Mouse (Mus musculus) neural tube, embryonic 13.5 days (tissue): ENCODE data around the gene Htt. TPM values are rescaled to one million over a fixed set of nuclear protein-coding genes. Genes with fewer than 3 reads are reported as not detected.

Experiments used
- ATAC-seq: fragments of 200-750 bp; cut with Nextera tagmentation; 2 replicates; pipeline ENCODE4 v1.8.0; 2017; ENCODE audit warnings: low read depth, mild to moderate bottlenecking, moderate TSS enrichment, moderate library complexity
- H3K27ac ChIP-seq: fragments of 300-500 bp; sonication (generic); replicated peaks from 2 replicates; pipeline ENCODE4 v1.5.1; 2015; ENCODE audit warnings: moderate library complexity, mild to moderate bottlenecking, inconsistent platforms
- H3K27me3 ChIP-seq: fragments of 300-500 bp; sonication (generic); 2 replicates; pipeline ENCODE4 v1.6.1; 2015; ENCODE audit warnings: mild to moderate bottlenecking, inconsistent platforms
- H3K36me3 ChIP-seq: fragments of 300-500 bp; sonication (generic); 2 replicates; pipeline ENCODE4 v1.6.1; 2015; ENCODE audit warnings: mild to moderate bottlenecking, inconsistent platforms
- H3K4me1 ChIP-seq: fragments of 300-500 bp; sonication (generic); replicated peaks from 2 replicates; pipeline ENCODE4 v1.6.1; 2015; ENCODE audit warnings: inconsistent platforms
- H3K4me2 ChIP-seq: fragments of 300-500 bp; sonication (generic); 2 replicates; pipeline ENCODE4 v1.6.1; 2015; ENCODE audit warnings: inconsistent platforms, mild to moderate bottlenecking, moderate library complexity
- H3K4me3 ChIP-seq: fragments of 300-500 bp; sonication (generic); 2 replicates; pipeline ENCODE4 v1.5.1; 2015; ENCODE audit warnings: mild to moderate bottlenecking, inconsistent platforms
- H3K9ac ChIP-seq: fragments of 300-500 bp; sonication (generic); 2 replicates; pipeline ENCODE4 v1.6.1; 2015; ENCODE audit warnings: moderate library complexity, mild to moderate bottlenecking, inconsistent platforms
- H3K9me3 ChIP-seq: fragments of 300-500 bp; sonication (generic); 2 replicates; pipeline ENCODE4 v1.6.1; 2016; ENCODE audit warnings: inconsistent platforms
- WGBS: fragments of 180-500 bp; shearing (Covaris S2); methylation state at CpG from one replicate; pipeline ENCODE4 v1.1.7; 2015; 5-methylcytosine and 5-hydroxymethylcytosine counted together
- polyA plus RNA-seq: library from polyadenylated mRNA; unstranded; fragments of >200 nt; fragmentation: Nextera tagmentation; extraction: Ambion mirVana; gene quantifications from 2 replicates; pipeline ENCODE4 v1.2.1, GENCODE M21; 2015

The Htt gene
- polyA plus RNA-seq, 1 experiment from 2014 or later = 12.8 TPM

DNA sequence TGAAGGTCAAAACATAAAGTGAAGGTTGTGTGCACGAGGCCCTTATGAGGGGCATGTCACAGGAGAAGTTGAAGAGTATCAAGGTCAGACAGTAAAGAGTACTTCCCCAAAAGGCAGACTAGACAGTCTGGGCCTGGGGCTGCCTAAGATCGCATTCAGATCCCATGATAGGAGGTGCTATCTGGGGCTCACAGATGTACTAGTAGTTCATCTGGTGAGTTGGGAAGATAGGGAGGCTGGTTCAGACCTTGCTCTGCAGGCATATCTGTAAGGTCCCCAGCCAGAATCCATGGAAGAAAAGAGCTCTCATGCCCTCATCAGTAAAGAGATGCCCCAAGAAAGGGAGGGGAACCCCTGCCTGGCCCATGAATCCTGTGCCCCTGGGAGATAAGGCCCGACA lies 157.2 kb downstream of the Htt start:
- H3K4me3 ChIP-seq = no peak overlapping the region
- H3K4me1 ChIP-seq = peaks cover 25% of the 10 kb centered on the region
- H3K4me2 ChIP-seq = no peak overlapping the region
- H3K27ac ChIP-seq = no peak overlapping the region
- H3K9ac ChIP-seq = no peak overlapping the region
- ATAC-seq = no peak
- H3K9me3 ChIP-seq = no peaks in the 10 kb centered on the region
- H3K36me3 ChIP-seq = peaks cover 11% of the 10 kb centered on the region
- 94% methylated on average over 3 of the region's 3 CpGs for WGBS
- no peaks in the 10 kb centered on the region for H3K27me3 ChIP-seq

DNA sequence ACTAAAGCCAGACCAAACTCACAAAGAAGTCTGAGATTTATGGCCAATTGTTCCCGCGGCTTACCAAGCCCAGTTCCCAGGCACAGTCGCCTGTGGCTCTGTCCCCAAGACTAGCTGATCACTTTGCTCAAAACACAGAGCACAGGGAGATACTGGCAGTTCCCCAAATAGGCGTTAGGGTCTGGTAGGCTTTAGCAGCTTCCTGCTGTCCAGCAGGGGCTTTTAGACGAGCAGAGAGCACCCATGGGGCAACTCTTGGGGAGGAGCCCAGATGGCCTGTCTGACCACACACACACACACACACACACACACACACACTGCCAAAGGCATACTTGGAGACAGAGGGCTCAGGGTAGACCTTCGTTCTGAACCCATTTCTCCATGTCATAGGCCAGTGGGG lies 161.0 kb downstream of the Htt start:
- Histone ChIP-seq H3K4me1 (peaks cover 9% of the 10 kb centered on the region), H3K4me3 (no peak overlapping the region), H3K27ac (no peak overlapping the region), H3K9me3 (no peaks in the 10 kb centered on the region), H3K27me3 (no peaks in the 10 kb centered on the region), H3K9ac (no peak overlapping the region), H3K36me3 (peaks cover 34% of the 10 kb centered on the region), H3K4me2 (no peak overlapping the region)
- ATAC-seq = no peak
- 12% methylated on average over 6 of the region's 6 CpGs for WGBS

DNA sequence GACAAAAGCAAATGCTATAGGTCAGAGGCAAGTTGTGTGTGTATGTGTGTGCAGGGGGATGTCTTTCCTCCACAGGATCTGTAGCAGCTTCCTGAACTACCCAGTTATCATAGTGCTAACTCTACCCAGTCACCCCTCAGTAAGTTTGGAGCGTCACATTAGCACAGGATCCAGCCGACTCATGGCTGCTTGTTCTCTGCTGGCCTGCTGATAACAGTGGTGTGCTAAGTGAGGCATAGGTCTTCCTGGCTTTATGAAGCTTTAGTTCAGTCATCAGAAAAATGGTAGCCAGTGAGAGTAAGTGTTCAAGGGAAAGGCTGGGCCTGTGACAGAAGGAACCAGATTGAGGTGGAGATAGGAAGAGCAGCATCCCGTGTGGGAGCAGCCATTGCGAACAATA lies 162.4 kb downstream of the Htt start:
- Histone ChIP-seq H3K36me3 (peaks cover 34% of the 10 kb centered on the region), H3K4me1 (peaks cover 7% of the 10 kb centered on the region), H3K27ac (no peak overlapping the region), H3K9ac (no peak overlapping the region), H3K27me3 (no peaks in the 10 kb centered on the region), H3K4me3 (no peak overlapping the region), H3K9me3 (no peaks in the 10 kb centered on the region), H3K4me2 (no peak overlapping the region)
- WGBS = 90% methylated on average over 4 of the region's 4 CpGs
- no peak for ATAC-seq

DNA sequence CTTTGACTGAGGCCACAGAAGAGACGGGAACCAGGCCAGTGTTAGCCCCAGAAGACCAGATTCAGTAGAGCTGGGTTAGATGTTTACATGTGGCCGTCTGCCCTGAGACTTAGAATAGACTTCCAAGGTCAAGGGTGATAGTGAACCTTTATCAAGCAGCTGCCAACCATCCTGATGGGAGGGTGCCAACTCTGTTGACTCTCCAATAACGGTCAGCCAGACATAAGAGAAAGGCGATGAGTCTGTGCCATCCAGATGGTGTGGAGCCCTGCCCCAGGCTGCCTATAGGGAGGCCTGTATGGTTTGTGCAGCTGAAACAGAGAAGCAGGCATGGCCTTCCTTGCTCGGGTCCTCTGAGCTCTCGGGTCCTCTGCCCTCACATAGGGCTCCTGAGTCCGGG lies 163.0 kb downstream of the Htt start:
- peaks cover 34% of the 10 kb centered on the region for H3K36me3 ChIP-seq
- H3K9me3 ChIP-seq = no peaks in the 10 kb centered on the region
- no peak overlapping the region for H3K9ac ChIP-seq
- ATAC-seq = no peak
- no peak overlapping the region for H3K4me2 ChIP-seq
- no peaks in the 10 kb centered on the region for H3K27me3 ChIP-seq
- H3K4me3 ChIP-seq = no peak overlapping the region
- 87% methylated on average over 7 of the region's 7 CpGs for WGBS
- no peak overlapping the region for H3K27ac ChIP-seq
- peaks cover 7% of the 10 kb centered on the region for H3K4me1 ChIP-seq

DNA sequence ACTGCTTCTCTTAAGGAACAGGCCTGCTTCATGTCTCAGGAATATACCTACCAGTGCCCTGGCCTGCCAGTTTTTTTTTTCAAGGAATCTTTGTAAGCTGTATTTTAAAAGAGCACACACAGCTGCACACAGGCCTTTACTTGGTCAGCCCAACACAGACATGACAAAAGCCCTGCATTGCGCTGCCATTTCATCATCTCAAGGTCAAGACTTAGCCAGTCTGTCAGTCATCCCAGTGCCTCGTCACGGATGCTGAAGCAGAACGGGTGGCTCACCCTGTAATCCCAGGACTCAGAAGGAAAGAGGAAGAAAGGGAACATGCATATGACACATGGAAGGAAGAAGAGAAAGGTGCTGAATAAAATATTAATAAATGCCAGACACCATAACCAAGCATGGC lies 166.1 kb downstream of the Htt start:
- Histone ChIP-seq H3K4me3 (no peak overlapping the region), H3K4me2 (no peak overlapping the region), H3K9ac (no peak overlapping the region), H3K4me1 (peaks cover 29% of the 10 kb centered on the region), H3K36me3 (peaks cover 34% of the 10 kb centered on the region), H3K9me3 (no peaks in the 10 kb centered on the region), H3K27me3 (no peaks in the 10 kb centered on the region), H3K27ac (no peak overlapping the region)
- ATAC-seq = no peak
- 93% methylated on average over 4 of the region's 4 CpGs for WGBS

DNA sequence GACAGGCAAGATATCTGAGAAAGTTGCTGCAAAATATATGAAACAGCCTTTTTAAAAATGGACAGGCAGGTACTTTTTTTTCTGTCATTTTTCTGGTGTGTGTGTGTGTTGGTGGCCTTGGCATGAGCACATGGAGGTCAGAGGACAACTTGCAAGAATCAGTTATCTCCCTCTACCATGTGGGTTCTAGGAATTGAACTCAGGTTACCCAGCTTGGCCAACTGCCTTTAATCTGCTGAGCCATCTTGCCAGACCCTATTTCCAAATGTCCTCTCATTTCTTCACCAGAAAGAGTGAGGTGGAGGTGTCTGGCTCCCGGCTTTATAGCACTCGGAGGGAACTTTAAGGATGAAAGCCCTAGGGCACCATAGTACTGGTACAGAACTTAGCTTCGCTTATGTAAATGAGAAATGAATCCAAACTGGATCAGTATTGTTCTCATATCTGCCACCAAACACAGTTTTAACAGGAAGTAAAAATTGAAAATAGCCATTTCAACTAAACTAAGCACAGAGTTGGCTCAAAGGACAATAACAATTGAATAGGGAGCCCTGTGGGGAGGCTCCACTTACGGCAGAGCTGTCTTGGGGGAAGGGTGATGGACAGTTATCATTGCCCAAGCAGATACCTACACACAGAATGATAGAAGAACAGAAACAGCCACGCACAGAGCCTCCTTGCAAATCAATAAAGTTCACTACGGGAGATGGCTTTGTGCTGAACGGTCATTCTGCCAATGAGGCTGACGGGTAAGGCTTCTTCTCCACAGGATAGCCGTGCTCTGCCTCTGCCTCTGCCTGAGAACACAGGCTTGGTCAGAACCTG lies 168.8 kb downstream of the Htt start:
- no peak for ATAC-seq
- no peaks in the 10 kb centered on the region for H3K27me3 ChIP-seq
- H3K27ac ChIP-seq = peak overlapping the region; percentile 81; the same call in 1 of the 2 replicates
- H3K9ac ChIP-seq = no peak overlapping the region
- H3K36me3 ChIP-seq = peaks cover 8% of the 10 kb centered on the region
- H3K4me2 ChIP-seq = no peak overlapping the region
- 64% methylated on average over 9 of the region's 9 CpGs for WGBS
- no peaks in the 10 kb centered on the region for H3K9me3 ChIP-seq
- no peak overlapping the region for H3K4me3 ChIP-seq
- peaks cover 27% of the 10 kb centered on the region for H3K4me1 ChIP-seq

DNA sequence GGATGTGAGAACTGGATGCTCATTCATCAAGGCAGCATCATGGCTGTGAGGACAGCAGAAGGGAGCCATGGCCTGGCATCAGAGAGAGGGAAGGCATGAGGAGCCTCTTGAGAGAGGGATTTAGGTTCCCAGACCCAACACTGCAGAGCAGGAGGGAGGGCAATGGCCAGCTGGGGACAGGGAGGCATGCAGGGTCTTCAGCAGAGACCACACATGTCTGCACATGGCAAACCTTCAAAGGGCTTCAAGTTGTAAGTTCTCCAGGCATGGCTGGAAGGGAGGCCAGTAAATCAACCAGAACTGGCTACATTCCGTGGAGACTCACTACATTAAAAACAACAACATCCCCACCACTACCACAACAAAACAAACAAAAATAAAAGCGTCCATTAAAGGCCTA lies 169.6 kb downstream of the Htt start:
- 0 out of 2 replicates have a peak, but pooled peaks cover under 1% of the 10 kb centered on the region for H3K36me3 ChIP-seq
- no peaks in the 10 kb centered on the region for H3K9me3 ChIP-seq
- H3K4me1 ChIP-seq = peaks cover 27% of the 10 kb centered on the region
- 74% methylated on average over 2 of the region's 2 CpGs for WGBS
- no peak for ATAC-seq
- H3K27ac ChIP-seq = peak overlapping the region; percentile 81
- H3K27me3 ChIP-seq = no peaks in the 10 kb centered on the region
- H3K9ac ChIP-seq = no peak overlapping the region
- no peak overlapping the region for H3K4me2 ChIP-seq
- H3K4me3 ChIP-seq = no peak overlapping the region

DNA sequence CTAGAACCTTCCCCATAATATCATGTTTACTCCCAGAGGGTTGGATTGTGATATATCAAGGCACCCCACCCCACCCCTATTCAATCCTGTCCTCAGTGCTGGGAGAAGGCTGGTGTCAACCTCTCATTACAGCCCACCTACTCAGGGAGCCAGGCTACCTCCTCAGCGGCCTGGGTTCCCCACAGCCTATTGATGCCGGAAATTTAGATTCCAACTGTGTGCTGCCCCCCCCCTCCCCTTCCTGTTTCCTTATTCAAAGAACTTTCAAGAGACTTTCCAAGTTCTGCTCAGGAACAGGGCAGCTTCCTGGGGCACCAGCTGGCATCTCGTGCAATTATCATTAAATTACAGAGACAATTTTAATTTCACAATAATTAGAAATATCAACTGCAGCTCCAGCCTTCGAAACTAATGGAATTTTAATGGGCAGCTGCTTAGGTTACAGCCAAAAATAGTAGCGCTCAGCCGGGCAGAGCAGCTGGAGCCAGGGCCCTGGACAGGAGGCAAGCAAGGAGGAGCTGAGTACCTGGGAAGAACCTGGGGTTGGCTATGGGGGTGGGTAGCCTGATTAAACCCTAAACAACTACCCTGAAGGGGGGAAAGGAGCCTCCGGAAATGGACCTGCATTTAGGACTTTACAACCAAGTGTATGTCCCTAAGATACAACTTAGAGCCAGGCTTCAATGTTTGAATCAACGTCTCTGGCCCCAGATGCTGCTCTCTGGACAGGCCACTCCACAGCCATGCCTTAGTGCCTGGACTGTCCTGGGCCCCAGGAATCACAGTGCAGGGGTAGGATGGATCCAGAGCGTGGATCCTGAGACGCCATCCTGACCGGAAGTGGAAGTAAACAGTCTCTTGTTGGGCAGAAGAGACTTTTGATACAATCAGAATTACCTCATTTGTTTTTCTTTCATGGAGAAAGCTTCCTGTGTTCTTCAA lies 170.2 kb downstream of the Htt start:
- 45% methylated on average over 11 of the region's 11 CpGs for WGBS
- H3K9me3 ChIP-seq = no peaks in the 10 kb centered on the region
- no peak overlapping the region for H3K9ac ChIP-seq
- H3K4me1 ChIP-seq = peaks cover 27% of the 10 kb centered on the region
- no peak overlapping the region for H3K4me3 ChIP-seq
- H3K27me3 ChIP-seq = no peaks in the 10 kb centered on the region
- H3K27ac ChIP-seq = peak overlapping the region; percentile 81
- no peak overlapping the region for H3K4me2 ChIP-seq
- H3K36me3 ChIP-seq = no peaks in the 10 kb centered on the region
- ATAC-seq = peak; percentile 71; the same call in 1 of the 2 replicates

DNA sequence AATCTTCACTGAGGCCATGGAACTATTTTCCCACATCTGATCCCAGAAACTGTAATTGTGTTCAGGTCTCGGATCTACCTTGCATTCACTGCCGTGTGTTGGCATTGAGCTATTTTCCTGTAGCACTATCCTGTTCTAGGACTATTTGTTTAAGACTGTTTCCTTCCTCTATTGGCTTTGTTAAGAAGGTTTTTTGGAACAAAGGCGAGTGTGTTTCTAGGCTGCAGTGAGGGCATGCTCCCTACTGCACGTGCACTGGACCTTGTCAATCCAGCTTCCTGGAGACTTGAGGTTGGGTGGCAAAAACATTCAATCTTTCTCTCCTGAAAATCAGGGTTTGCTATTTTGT lies 170.9 kb downstream of the Htt start:
- Histone ChIP-seq H3K36me3 (no peaks in the 10 kb centered on the region), H3K9me3 (no peaks in the 10 kb centered on the region), H3K27me3 (no peaks in the 10 kb centered on the region), H3K27ac (peak overlapping the region; percentile 81), H3K9ac (no peak overlapping the region), H3K4me3 (no peak overlapping the region), H3K4me1 (peaks cover 27% of the 10 kb centered on the region), H3K4me2 (no peak overlapping the region)
- ATAC-seq = no peak
- WGBS = 40% methylated on average over 4 of the region's 4 CpGs

DNA sequence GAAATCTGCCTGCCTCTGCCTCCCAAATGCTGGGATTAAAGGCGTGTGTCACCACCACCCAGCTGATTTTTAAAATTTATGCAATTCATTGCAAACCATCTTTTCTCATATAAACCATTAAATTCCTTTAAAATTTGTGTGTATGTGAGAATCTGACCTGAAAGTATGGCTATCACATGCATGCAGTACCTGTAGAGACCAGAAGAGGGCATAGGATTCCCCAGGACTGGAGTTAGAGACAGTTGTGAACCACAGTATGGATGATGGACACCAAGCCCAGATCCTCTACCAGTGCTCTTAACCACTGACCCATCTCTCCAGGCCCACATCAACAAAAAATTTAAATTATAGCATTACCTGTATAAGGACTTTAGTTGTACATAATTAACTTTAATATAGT lies 171.9 kb downstream of the Htt start:
- Histone ChIP-seq H3K4me1 (peaks cover 27% of the 10 kb centered on the region), H3K36me3 (no peaks in the 10 kb centered on the region), H3K4me2 (no peak overlapping the region), H3K27ac (no peak overlapping the region), H3K9me3 (no peaks in the 10 kb centered on the region), H3K9ac (no peak overlapping the region), H3K4me3 (no peak overlapping the region), H3K27me3 (no peaks in the 10 kb centered on the region)
- 97% methylated on average over 1 of the region's 1 CpGs for WGBS
- ATAC-seq = no peak

DNA sequence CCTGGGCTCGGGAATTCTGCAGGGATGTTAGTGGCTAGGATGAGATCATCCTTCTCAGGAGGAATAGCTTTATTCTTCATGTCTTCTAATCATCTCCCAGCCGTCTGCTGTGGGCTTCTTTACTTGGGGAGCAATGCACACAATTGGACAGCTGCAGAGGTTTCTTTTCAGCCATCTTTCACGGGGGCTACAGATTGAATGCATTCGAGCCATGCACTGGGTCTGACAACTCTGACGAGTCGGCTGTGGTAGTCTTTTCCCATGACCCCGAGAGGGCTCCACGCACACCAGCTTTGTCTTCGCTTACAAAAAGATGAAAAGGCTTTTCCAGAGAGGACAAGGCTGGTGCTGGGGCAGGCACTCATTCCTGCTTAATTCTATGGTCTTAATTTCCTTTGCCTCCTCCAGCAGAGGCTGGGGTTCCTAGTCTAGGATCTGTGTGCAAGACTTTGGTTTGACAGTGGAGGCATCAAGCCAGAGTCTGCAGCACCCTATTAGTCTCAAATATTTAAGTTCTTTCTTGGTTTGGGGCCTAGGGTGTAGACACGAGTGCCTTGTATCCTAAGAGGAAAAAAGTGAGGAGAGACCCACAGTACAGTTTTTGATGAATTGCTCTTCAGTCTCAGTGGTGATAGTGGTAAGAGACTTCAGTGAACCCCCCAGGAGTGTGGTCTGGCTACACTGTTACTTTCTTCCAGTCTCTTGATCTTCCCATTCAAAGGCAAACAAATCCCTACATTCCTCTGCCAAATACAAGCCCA lies 180.3 kb downstream of the Htt start:
- H3K9me3 ChIP-seq = no peaks in the 10 kb centered on the region
- no peaks in the 10 kb centered on the region for H3K36me3 ChIP-seq
- H3K27ac ChIP-seq = peak overlapping the region; percentile 10
- no peak overlapping the region for H3K4me2 ChIP-seq
- peak; percentile 45; the same call in 1 of the 2 replicates for ATAC-seq
- no peaks in the 10 kb centered on the region for H3K27me3 ChIP-seq
- 17% methylated on average over 10 of the region's 10 CpGs for WGBS
- H3K4me3 ChIP-seq = no peak overlapping the region
- peaks cover 19% of the 10 kb centered on the region for H3K4me1 ChIP-seq
- H3K9ac ChIP-seq = no peak overlapping the region

DNA sequence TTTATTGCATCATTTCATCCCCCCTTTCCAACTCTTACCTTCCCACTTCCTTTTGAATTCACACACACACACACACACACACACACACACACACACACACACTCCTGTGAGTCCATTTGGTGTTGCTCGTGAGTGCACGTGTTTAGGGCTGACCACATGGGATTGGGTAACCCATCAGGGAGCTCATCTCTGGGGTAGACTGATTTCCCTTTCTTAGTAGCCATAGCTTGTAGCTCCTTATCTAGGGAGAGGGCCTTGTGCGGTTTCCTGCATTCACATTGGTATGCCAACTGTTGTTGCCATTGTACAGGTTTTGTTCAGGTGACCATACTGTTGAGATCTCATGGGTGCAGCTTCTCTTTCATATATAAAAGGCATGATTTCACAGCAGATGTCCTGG lies 181.9 kb downstream of the Htt start:
- no peaks in the 10 kb centered on the region for H3K27me3 ChIP-seq
- H3K4me2 ChIP-seq = no peak overlapping the region
- H3K4me3 ChIP-seq = no peak overlapping the region
- H3K9ac ChIP-seq = no peak overlapping the region
- no peak for ATAC-seq
- peaks cover 19% of the 10 kb centered on the region for H3K4me1 ChIP-seq
- H3K9me3 ChIP-seq = no peaks in the 10 kb centered on the region
- H3K27ac ChIP-seq = no peak overlapping the region
- 87% methylated on average over 3 of the region's 3 CpGs for WGBS
- no peaks in the 10 kb centered on the region for H3K36me3 ChIP-seq
